Mouse (Mus musculus) layer of hippocampus, adult 8-10 months (tissue): Measurements from ENCODE around the gene Kifc1. TPM values are rescaled to one million over a fixed set of nuclear protein-coding genes. Genes with fewer than 3 reads are reported as not detected.

Experiments
- DNase-seq, 2 experiments: peaks; one replicate each; pipeline ENCODE4 v3.0.0; 2022; ENCODE audit warnings: low spot score in 2 of 2
- total RNA-seq, 4 experiments: library from RNA; stranded (reverse); gene quantifications; 2 replicates each; pipeline ENCODE4 v1.2.4; 2022

Kifc1 gene
- total RNA-seq = 1 to 10 TPM; 1.9 to 2.6 (median 2.5) TPM

DNA sequence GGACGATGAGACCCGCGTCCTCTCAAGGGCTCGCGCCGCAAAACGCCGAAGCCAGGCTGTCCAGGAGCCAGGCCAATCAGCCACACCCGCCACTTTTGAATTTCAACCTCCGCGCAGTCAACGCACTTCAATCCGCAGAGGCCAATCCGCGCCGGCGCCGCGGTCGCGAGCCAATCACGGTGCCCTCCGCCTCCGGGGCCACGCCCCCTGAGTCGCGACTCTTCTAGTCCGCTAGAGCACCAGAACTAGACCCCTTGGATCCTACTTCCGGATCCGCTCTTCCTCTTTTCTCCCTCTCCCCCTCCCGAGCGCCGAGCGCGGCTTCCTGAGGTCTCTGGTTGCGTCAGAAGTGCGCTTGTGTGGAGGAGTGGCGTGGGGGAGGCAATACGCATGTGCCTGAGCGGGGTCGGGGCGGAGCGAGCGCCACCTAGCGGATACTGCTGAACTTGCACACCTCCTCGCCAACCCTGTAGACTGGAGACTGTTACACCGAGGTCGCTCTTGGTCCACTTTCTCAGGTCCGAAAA, at the start of gene Kifc1:
Gene Kifc1 (minus strand): TSS at position 129 of the 527 bp plus-strand sequence.
- DNase-seq = peak; percentile 100

DNA sequence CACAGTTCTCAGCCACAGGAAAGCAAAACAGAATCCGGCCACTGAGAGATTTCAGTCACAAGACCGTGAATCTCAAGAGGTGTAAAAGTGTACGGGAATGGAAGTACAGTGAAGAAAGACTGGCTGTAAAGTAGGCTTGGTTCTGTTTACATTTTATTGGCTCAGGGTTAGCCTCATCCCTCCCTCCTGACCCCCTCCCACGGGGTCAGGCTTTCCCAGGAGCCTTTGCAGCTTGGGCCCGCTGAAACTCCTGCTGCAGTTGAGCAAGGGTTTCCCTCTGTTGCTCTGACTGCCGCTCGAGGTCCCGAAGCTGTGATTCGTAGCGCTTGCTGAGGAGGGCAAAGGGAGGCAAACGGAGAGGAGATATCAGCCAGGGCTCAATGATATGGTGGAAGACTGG, 48.3 kb upstream of the Kifc1 start:
- DNase-seq = no peak

DNA sequence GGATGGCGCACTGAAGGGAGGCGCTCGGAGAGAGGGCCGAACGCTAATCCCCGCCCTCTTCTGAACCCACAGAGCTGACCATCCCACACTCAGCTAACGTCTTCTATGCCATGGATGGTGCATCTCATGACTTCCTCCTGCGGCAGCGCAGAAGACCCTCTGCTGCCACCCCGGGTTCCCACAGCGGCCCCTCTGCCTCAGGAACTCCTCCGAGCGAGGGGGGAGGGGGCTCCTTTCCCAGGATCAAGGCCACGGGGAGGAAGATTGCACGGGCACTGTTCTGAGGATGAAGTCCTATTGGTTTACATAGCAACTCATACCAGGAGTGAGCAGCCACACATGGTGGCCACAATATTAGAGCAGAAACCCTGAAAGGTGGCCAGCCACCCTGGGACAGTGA, 46.5 kb upstream of the Kifc1 start:
- no peak for DNase-seq

DNA sequence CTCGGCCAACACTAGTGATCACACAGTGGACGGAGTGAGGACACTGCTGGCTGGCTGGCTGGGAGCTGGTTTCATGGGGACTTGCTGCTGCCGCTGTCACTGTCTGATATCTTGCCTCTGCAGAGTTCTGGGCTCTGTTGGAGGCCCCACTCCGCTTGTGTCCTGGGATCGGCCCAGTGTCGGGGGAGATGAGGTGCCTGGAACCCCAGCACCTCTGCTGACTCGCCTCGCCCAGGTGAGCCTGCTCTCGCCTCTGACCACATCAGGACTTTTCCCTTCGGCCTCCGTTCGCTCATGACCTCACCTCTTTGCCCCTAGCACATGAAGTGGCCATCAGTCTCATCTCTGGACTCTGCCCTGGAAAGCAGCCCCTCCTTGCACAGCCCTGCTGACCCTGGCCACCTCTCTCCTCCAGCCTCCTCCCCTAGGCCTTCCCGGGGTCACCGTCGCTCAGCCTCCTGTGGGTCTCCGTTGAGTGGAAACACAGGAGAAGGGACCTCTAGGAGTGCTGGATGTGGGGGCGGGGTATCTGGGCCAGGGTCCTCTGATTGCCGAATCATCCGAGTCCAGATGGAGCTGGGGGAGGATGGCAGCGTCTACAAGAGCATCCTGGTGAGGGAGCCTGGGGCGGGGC, 45.1 kb upstream of the Kifc1 start:
- no peak for DNase-seq

DNA sequence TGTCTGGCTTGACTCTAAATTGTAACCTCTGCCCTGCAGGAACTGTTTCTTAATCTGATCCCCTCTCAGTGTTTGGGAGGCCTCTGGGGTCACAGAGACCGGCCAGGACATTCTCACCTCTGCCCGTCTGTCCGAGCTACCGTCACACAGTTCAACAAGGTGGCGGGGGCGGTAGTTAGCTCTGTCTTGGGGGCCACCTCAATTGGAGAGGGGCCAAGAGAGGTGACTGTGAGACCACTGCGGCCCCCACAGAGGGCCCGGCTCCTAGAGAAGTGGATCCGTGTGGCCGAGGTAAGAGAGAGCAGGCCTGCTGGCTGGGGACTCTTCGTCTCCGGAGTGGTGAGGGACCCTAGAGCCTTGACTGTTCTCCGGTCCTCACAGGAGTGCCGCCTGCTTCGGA, 42.5 kb upstream of the Kifc1 start:
- no peak for DNase-seq

DNA sequence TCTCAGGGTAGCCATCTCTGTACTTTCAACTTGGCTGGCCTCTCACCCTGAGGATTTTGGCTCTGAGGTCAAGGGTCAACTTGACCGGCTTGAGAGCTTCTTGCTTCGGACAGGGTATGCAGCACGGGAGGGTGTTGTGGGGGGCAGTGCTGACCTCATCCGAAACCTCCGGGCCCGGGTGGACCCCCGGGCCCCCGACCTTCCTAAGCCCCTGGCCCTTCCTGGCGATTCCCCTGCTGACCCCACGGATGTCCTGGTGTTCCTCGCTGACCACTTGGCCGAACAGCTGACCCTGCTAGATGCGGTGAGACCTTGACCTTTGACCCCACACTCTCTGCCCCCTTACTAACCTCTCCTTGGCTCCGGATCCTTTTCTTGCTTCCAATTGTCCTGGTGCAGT, 42.0 kb upstream of the Kifc1 start:
- DNase-seq = no peak

DNA sequence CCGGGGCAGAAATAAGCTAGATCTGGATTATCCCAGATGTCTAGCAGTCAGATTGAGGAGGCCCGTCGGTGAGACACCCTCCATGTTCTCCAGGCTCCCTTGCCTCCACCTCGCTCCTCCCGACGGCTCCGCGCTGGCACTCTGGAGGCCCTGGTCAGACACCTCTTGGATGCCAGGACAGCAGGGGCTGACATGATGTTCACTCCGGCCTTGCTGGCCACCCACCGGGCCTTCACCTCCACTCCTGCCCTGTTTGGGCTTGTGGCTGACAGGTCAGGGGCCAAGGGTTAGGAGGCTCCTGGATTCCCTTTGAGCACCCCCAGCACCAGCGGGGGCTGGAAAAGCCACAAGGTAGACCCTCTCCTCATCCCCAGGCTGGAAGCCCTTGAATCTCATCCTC, 41.5 kb upstream of the Kifc1 start:
- no peak for DNase-seq

DNA sequence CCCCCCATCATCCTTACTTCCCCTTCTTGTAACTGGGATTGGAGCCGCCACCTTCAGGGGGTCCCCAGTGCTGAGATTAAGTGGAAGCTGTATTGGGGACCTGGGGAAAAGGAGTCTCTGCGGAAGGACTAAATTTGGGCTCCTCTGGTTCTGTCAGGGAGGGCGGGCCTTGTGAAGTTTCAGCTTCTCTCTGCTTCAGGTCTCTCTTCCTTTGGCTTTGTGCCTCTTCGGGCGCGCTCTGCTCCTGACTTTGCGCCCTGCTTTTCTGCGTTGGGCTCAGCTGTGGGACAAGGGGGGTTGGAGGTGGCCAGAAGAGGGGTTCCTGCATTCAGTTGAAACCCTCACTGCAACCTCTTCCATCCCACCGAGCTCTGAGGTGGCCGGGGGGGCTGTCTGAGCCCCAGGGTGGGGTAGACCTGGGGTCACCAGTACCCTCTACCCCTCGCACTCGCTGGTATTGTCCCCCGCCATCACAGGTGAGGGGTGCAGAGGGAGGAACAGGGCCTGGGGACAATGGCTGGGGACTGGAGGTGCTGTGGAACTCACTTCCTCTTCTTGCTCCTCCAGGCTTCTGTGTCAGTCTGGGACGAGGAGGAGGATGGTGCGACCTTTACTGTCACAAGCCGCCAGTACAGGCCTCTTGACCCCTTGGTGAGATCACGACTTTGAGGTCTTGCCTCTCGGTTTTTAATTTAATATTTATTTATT, 40.9 kb upstream of the Kifc1 start:
- DNase-seq = no peak

DNA sequence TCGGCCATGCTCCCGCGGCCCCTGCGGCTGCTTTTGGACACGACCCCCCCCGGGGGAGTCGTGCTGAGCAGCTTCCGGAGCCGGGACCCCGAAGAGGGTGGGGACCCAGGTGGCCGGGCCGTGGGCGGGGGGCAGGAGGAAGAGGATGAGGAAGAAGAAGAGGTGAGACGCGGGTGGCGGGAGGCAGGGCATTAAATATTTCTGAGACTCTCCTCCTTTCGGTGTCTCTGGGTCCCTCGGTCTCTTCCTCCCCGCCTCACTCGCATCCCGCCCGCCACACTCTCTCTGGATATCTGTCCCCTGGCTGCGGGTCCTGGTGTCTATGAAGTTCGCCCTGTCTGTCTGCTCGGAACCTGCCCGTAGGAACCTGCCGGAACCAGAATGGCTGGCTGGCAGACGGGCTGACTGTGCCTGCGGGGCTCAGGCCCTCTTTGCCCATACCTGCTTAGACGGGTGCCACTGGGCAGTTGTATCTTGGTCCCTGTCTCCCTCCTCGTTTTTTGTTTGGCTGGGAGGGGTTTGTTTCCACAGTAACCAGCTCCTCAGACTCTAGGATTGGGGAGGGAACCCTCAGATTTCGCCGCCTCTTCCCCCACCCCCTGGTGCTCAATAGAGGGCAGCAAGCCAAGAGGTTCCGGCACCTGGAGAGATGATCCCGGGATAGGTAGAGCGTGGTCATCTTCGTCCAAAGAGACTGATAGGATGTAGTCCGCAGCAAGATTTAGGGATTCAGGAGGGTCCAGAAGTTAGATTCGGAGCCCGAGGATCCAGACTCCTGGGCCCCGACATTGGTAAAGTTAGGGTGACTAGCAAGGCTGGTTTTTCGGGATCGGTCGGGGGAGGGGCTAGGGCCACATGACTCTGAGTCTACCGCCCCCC, 40.1 kb upstream of the Kifc1 start:
- peak in 1 of 2 experiments; percentile 65 for DNase-seq

DNA sequence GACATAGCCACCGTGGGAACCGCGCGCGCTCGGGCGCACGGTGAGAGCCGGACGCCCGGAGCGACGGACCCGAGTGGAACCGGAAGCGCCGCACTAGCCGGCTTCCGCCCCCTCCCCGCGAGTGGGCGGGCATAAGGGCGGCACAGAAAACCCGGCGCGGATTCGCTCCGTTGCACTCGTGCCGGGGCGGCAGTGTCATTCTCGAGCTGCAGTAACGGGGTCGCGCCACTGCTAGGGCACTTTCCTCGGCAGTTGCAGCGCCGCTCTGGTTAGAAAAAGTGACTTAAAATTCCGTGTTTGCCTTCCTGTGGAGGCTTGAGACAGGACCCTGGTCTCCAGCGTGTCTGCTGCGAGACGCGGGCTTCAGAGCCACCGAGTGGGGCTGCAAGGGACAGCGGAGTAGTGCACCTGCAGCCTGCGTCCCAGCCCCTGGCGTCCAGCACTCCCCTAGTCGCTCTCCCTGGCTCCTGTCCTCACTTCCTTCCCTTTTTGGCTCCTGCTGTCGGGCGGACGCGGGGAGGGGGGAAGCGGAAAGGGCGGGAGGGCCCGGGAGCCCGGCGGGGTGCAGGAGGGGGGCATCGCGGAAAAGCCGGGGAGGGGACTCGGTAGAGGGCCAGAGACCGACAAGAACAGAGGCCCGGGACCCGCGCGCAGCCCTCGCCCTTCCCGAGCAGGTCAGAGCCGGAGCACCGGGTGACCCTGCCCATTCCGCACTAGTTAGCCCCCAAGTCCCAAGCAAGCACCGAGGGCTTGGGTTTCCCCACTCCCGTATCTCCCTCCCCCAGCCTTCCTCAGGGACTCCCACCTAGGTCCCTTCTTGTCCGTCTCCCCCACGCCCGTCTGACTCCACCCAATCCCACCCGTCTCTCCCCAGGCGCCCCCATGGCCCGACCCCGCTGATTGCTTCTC, 39.2 kb upstream of the Kifc1 start, which contains the start of gene Rgl2:
Gene Rgl2 (plus strand): TSS at position 173 of the 909 bp plus-strand sequence.
- peak in 1 of 2 experiments; percentile 90 for DNase-seq

DNA sequence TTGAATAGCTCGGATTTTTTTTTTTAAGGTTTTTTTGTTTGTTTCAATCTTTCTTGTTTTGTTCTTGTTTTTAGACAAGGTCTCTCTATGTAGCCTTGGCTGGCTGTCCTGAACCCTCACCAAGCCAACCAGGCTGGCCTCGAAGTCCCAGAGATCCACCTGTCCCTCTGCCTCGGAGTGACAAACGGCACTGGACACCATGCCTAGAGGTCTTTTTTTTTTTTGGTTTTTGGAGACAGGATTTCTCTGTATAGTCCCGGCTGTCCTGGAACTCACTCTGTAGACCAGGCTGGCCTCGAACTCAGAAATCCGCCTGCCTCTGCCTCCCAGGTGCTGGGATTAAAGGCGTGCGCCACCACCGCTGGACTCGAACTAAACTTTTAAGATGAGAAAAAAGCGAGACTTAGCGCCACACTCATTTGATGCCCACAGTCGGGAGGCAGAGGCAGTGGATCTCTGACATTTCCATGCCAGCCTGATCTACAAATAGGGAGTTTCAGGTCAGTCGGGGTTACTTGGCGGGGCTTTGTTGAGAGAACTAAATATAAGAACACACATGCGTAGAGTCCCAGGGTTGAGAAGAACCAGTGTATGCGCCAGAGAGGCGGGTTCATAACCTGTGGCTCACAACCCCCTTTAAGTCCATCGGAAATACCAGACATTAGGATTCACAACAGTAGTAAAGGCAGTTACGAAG, 37.9 kb upstream of the Kifc1 start:
- no peak for DNase-seq

DNA sequence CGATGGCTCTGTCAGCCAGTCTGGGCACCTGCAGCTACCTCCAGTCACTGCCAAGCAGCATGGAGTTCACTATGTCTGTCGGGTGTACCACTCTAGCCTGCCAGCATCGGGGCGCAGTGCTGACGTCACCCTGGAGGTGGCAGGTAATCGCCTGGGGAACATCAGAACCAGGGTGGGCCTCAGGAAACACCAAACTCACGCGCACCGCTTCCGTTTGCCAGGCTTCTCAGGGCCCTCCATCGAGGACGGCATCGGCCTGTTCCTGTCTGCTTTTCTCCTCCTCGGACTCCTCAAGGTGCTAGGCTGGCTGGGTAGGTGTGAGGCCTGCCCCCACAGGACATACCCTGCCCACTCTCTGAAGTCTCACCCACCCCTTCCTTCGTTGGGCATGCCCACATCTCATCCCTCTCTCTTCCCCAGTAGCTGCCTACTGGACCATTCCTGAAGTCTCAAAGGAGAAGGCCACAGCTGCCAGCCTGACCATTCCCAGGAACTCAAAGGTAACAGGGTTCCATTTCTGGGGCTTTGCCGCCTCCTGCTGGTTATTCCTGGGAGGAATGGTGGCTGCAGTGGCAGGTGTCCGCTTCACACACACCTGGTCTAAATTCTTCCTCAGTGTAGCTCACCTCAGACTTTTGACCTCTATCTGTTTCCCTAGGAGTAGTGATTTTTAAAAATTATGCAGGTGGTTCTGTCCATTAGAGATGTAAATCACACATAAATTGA, 35.9 kb upstream of the Kifc1 start:
- DNase-seq = no peak

DNA sequence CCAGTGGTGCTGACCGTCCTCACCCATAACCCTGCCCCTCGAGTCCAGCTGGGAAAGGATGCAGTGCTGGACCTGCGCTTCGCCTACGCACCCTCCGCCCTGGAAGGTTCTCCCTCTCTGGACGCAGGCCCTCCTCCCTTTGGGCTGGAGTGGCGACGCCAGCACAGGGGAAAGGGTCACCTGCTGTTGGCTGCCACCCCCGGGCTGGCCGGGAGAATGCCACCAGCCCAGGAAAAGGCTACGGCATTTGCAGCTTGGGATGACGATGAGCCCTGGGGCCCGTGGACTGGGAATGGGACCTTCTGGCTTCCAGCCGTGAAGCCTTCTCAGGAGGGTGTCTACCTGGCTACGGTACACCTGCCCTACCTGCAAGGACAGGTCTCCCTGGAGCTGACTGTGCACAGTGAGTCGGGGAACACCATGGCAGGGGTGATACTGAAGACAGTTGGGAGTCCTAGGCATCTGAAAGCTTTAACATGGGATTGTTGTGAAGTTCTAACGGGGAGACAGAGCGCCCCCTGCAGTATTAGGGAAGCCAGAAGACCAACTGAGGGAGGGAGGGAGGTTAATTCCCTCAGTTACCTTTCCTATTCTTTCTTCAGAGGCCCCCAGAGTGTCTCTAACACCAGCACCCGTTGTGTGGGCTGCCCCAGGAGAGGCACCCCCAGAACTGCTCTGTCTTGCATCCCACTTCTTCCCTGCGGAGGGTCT, 35.1 kb upstream of the Kifc1 start:
- no peak for DNase-seq

DNA sequence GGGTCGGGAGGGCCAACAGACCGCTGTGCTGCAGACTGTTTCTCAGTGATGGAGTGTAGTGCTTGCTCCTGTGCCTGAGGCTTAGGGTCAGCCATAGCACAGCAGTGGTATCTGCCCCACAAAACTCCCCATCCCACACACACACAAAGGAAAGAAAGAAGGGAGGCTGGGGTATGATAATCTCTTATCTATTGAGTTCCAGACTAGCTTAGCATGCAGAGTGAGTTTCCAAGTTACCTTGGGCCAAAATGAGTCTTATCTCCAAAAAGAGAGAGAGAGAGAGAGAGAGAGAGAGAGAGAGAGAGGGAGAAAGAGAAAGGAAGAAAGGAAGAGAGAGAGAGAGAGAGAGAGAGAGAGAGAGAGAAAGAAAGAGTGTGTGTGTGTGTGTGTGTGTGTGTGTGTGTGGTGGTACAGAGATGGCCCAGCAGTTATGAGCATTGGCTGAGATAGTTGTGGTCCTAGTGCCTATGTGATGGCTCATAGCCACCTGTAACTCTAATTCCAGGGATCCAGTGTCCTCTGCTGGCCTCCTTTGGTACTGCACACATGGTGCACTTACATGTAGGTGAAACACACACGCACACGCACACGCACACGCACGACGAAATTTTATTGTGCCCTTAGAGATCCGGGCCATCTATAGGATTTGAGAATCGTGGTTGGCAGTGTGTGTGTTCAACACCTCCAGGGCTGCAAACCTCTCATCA, 34.3 kb upstream of the Kifc1 start:
- no peak for DNase-seq

DNA sequence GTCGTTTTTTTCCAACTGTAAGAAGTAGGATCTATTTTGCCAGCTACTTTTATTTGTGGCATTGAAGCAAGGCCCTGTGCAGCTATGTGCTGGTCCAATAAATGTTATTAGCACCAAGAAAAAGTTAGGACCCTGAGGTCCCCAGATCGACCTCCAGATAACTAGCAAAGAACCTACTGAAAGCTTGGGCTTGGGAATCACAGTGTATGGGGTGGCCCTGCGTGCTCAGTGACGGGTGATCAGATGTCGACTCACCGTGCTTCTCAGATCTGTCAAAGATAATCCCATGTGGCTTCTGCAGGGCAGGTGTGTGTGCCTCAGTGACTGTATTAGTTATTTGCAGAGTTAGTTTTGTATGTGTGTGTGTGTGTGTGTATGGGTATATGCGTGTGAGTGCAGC, 30.9 kb upstream of the Kifc1 start:
- no peak for DNase-seq

DNA sequence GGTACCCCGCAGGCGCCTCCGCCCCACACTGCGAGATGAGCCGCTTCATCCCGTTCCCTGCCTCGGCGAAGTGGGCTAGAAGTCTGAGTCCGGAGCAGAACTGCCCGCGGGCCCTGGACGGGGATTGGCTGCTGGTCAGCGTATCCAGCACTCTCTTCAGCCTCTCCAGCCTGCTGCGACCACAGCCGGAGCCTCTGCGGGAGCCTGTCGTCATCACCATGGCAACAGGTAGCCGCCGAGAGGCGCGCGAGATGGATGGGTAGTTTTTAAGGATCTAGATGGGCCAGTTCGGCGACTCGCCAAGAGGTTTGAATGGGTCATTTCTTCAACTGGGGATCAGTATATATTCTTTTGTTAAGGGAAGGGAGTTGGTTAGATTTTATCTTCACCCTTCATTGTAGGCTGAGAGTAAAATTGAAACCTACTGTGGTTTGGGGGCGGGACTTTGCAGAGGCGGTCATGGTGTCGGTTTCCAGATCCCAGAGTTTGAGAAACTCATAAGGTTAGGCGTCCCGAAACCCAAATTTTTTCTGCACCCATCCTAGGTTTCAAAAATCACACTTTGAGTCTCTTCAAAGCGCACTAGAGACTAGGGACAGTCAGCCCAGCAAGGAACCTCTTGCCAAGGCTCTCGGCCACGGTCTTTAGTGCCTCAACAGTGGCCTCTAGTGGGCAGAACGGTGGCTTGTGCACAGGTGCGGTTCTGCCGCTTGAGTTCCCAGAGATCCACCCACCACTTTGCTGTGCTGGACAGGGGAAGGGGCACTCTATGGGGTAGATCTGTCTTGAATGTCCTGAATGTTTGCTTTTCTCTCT, 30.0 kb upstream of the Kifc1 start:
- peak; percentile 69 to 79 for DNase-seq
